Mouse (Mus musculus): Measurements from ENCODE around the gene Srek1ip1. TPM values are rescaled to one million over a fixed set of nuclear protein-coding genes. Genes with fewer than 3 reads are reported as not detected.

Gene Srek1ip1
- polyA plus RNA-seq, 1 experiment from 2014 or later: 17.0 TPM

GRCm38 (mm10) chr13:104825470-104825869 is 33.2 kb downstream of the Srek1ip1 start:
- Histone ChIP-seq H3K4me2 (ENCODE audit: low read length) (no peak overlapping the region), H3K27me3 (replicated peaks; ENCODE audit: control insufficient read depth, insufficient read depth, low read length) (no peaks in the 10 kb centered on the region), H3K9me3 (ENCODE audit: control insufficient read depth, low read length) (no peaks in the 10 kb centered on the region), H3K4me3 (replicated peaks; ENCODE audit: low read length) (no peak overlapping the region), H3K36me3 (ENCODE audit: control insufficient read depth, insufficient read depth) (peaks cover 13% of the 10 kb centered on the region), H3K27ac (ENCODE audit: low read length) (no peak overlapping the region), H3K4me1 (replicated peaks; ENCODE audit: control insufficient read depth, insufficient read depth, low read length) (peaks cover 6% of the 10 kb centered on the region; the same call in 1 of the 2 replicates), H3K9ac (replicated peaks; ENCODE audit: low read depth, low read length) (no peak overlapping the region)
- WGBS: 88% methylated on average over 2 of the region's 2 CpGs
- no peak for ATAC-seq

- no peaks in the 10 kb centered on the region for H3K9me3 ChIP-seq (ENCODE audit: control insufficient read depth, low read length)
- H3K4me3 ChIP-seq (replicated peaks; ENCODE audit: low read length): no peak overlapping the region
- ATAC-seq: no peak
- H3K4me2 ChIP-seq (ENCODE audit: low read length): no peak overlapping the region
- H3K9ac ChIP-seq (replicated peaks; ENCODE audit: low read depth, low read length): no peak overlapping the region
- H3K36me3 ChIP-seq (ENCODE audit: control insufficient read depth, insufficient read depth): peaks cover 15% of the 10 kb centered on the region
- WGBS: 94% methylated on average over 13 of the region's 13 CpGs
- H3K4me1 ChIP-seq (replicated peaks; ENCODE audit: control insufficient read depth, insufficient read depth, low read length): no peaks in the 10 kb centered on the region
- no peak overlapping the region for H3K27ac ChIP-seq (ENCODE audit: low read length)
- H3K27me3 ChIP-seq (replicated peaks; ENCODE audit: control insufficient read depth, insufficient read depth, low read length): no peaks in the 10 kb centered on the region
Observed at GRCm38 (mm10) chr13:104832811-104833210, 40.5 kb downstream of the Srek1ip1 start.

GRCm38 (mm10) chr13:104837628-104838027 is 45.3 kb downstream of the Srek1ip1 start:
- no peaks in the 10 kb centered on the region for H3K9me3 ChIP-seq (ENCODE audit: control insufficient read depth, low read length)
- no peaks in the 10 kb centered on the region for H3K27me3 ChIP-seq (replicated peaks; ENCODE audit: control insufficient read depth, insufficient read depth, low read length)
- no peak overlapping the region for H3K4me2 ChIP-seq (ENCODE audit: low read length)
- H3K9ac ChIP-seq (replicated peaks; ENCODE audit: low read depth, low read length): no peak overlapping the region
- H3K4me1 ChIP-seq (replicated peaks; ENCODE audit: control insufficient read depth, insufficient read depth, low read length): no peaks in the 10 kb centered on the region
- H3K36me3 ChIP-seq (ENCODE audit: control insufficient read depth, insufficient read depth): peaks cover 6% of the 10 kb centered on the region
- no peak overlapping the region for H3K4me3 ChIP-seq (replicated peaks; ENCODE audit: low read length)
- no peak overlapping the region for H3K27ac ChIP-seq (ENCODE audit: low read length)
- 81% methylated on average over 7 of the region's 7 CpGs for WGBS
- ATAC-seq: no peak

GRCm38 (mm10) chr13:104841937-104842336 is 49.7 kb downstream of the Srek1ip1 start:
- WGBS: 86% methylated on average over 4 of the region's 4 CpGs
- no peak overlapping the region for H3K9ac ChIP-seq (replicated peaks; ENCODE audit: low read depth, low read length)
- ATAC-seq: no peak
- no peak overlapping the region for H3K27ac ChIP-seq (ENCODE audit: low read length)
- no peak overlapping the region for H3K4me3 ChIP-seq (replicated peaks; ENCODE audit: low read length)
- peaks cover 2% of the 10 kb centered on the region; the same call in 1 of the 2 replicates for H3K36me3 ChIP-seq (ENCODE audit: control insufficient read depth, insufficient read depth)
- H3K27me3 ChIP-seq (replicated peaks; ENCODE audit: control insufficient read depth, insufficient read depth, low read length): no peaks in the 10 kb centered on the region
- no peaks in the 10 kb centered on the region for H3K4me1 ChIP-seq (replicated peaks; ENCODE audit: control insufficient read depth, insufficient read depth, low read length)
- H3K9me3 ChIP-seq (ENCODE audit: control insufficient read depth, low read length): no peaks in the 10 kb centered on the region
- no peak overlapping the region for H3K4me2 ChIP-seq (ENCODE audit: low read length)

- no peak overlapping the region for H3K4me2 ChIP-seq (ENCODE audit: low read length)
- no peaks in the 10 kb centered on the region for H3K9me3 ChIP-seq (ENCODE audit: control insufficient read depth, low read length)
- no peak overlapping the region for H3K9ac ChIP-seq (replicated peaks; ENCODE audit: low read depth, low read length)
- no peak overlapping the region for H3K4me3 ChIP-seq (replicated peaks; ENCODE audit: low read length)
- H3K27ac ChIP-seq (ENCODE audit: low read length): no peak overlapping the region
- 84% methylated on average over 9 of the region's 13 CpGs for WGBS
- H3K36me3 ChIP-seq (ENCODE audit: control insufficient read depth, insufficient read depth): peaks cover 2% of the 10 kb centered on the region; the same call in 1 of the 2 replicates
- H3K27me3 ChIP-seq (replicated peaks; ENCODE audit: control insufficient read depth, insufficient read depth, low read length): no peaks in the 10 kb centered on the region
- ATAC-seq: no peak
- H3K4me1 ChIP-seq (replicated peaks; ENCODE audit: control insufficient read depth, insufficient read depth, low read length): no peaks in the 10 kb centered on the region
Observed at GRCm38 (mm10) chr13:104843295-104844089, 51.2 kb downstream of the Srek1ip1 start.

- no peak overlapping the region for H3K9ac ChIP-seq (replicated peaks; ENCODE audit: low read depth, low read length)
- no peak overlapping the region for H3K4me2 ChIP-seq (ENCODE audit: low read length)
- H3K4me3 ChIP-seq (replicated peaks; ENCODE audit: low read length): no peak overlapping the region
- no peak overlapping the region for H3K27ac ChIP-seq (ENCODE audit: low read length)
- ATAC-seq: no peak
- WGBS: 76% methylated on average over 2 of the region's 2 CpGs
- H3K36me3 ChIP-seq (ENCODE audit: control insufficient read depth, insufficient read depth): no peaks in the 10 kb centered on the region
- H3K4me1 ChIP-seq (replicated peaks; ENCODE audit: control insufficient read depth, insufficient read depth, low read length): no peaks in the 10 kb centered on the region
- no peaks in the 10 kb centered on the region for H3K9me3 ChIP-seq (ENCODE audit: control insufficient read depth, low read length)
- H3K27me3 ChIP-seq (replicated peaks; ENCODE audit: control insufficient read depth, insufficient read depth, low read length): no peaks in the 10 kb centered on the region
Observed at GRCm38 (mm10) chr13:104853645-104854044, 61.4 kb downstream of the Srek1ip1 start.

- 4% methylated on average over 38 of the region's 38 CpGs for WGBS
- no peaks in the 10 kb centered on the region for H3K36me3 ChIP-seq (ENCODE audit: control insufficient read depth, insufficient read depth)
- ATAC-seq: peak; percentile 89
- H3K27ac ChIP-seq (ENCODE audit: low read length): no peak within 1 kb of the TSS
- H3K9ac ChIP-seq (replicated peaks; ENCODE audit: low read depth, low read length): peak within 1 kb of the TSS; percentile 78
- peaks cover 8% of the 10 kb centered on the region; the same call in 1 of the 2 replicates for H3K4me1 ChIP-seq (replicated peaks; ENCODE audit: control insufficient read depth, insufficient read depth, low read length)
- peak within 1 kb of the TSS; percentile 55 for H3K4me3 ChIP-seq (replicated peaks; ENCODE audit: low read length)
- no peaks in the 10 kb centered on the region for H3K9me3 ChIP-seq (ENCODE audit: control insufficient read depth, low read length)
- H3K27me3 ChIP-seq (replicated peaks; ENCODE audit: control insufficient read depth, insufficient read depth, low read length): no peaks in the 10 kb centered on the region
- peak within 1 kb of the TSS; percentile 99 for H3K4me2 ChIP-seq (ENCODE audit: low read length)
Observed at GRCm38 (mm10) chr13:104863127-104863979, 71.1 kb downstream of the Srek1ip1 start, which contains the start of gene Shisal2b. Shisal2b (minus strand) TSS chr13:104863893.

- Histone ChIP-seq H3K27me3 (replicated peaks; ENCODE audit: control insufficient read depth, insufficient read depth, low read length) (no peaks in the 10 kb centered on the region), H3K4me3 (replicated peaks; ENCODE audit: low read length) (no peak overlapping the region), H3K4me2 (ENCODE audit: low read length) (no peak overlapping the region), H3K36me3 (ENCODE audit: control insufficient read depth, insufficient read depth) (no peaks in the 10 kb centered on the region), H3K9ac (replicated peaks; ENCODE audit: low read depth, low read length) (no peak overlapping the region), H3K27ac (ENCODE audit: low read length) (no peak overlapping the region), H3K4me1 (replicated peaks; ENCODE audit: control insufficient read depth, insufficient read depth, low read length) (peaks cover 8% of the 10 kb centered on the region; the same call in 1 of the 2 replicates), H3K9me3 (ENCODE audit: control insufficient read depth, low read length) (no peaks in the 10 kb centered on the region)
- 69% methylated on average over 5 of the region's 5 CpGs for WGBS
- ATAC-seq: no peak
Observed at GRCm38 (mm10) chr13:104866726-104867125, 74.4 kb downstream of the Srek1ip1 start.

- Histone ChIP-seq H3K9ac (replicated peaks; ENCODE audit: low read depth, low read length) (no peak overlapping the region), H3K4me2 (ENCODE audit: low read length) (no peak overlapping the region), H3K36me3 (ENCODE audit: control insufficient read depth, insufficient read depth) (no peaks in the 10 kb centered on the region), H3K27ac (ENCODE audit: low read length) (no peak overlapping the region), H3K4me1 (replicated peaks; ENCODE audit: control insufficient read depth, insufficient read depth, low read length) (no peaks in the 10 kb centered on the region), H3K4me3 (replicated peaks; ENCODE audit: low read length) (no peak overlapping the region), H3K27me3 (replicated peaks; ENCODE audit: control insufficient read depth, insufficient read depth, low read length) (no peaks in the 10 kb centered on the region), H3K9me3 (ENCODE audit: control insufficient read depth, low read length) (no peaks in the 10 kb centered on the region)
- 83% methylated on average over 2 of the region's 2 CpGs for WGBS
- no peak for ATAC-seq
Observed at GRCm38 (mm10) chr13:104869907-104870306, 77.6 kb downstream of the Srek1ip1 start.
